Mouse (Mus musculus): Measurements from ENCODE around the gene Elk3. TPM values are rescaled to one million over a fixed set of nuclear protein-coding genes. Genes with fewer than 3 reads are reported as not detected.

Gene Elk3
- total RNA-seq, 2 experiments from 2014 or later: 41.9 to 46.7 TPM

DNA sequence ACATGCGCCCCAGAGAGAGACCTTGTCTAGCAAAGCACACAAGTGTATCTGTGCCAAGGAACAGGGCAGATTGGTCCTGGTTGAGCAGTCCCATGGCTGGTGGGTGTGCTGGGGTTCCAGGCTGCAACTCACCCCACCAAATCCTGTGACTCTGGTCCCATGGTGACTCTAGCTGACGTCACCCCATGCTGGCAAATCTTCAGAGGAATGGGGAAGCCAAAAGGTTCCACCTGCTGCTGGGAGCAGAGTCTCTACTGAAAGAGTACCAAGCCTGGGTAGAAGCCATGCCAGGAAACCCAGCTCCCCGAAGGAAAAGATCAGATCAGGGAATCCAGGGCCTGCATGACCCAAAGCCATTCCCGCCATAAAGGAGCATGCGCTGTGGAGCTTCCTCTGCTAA is 43.4 kb downstream of the Elk3 start:
- DNase-seq: no peak

DNA sequence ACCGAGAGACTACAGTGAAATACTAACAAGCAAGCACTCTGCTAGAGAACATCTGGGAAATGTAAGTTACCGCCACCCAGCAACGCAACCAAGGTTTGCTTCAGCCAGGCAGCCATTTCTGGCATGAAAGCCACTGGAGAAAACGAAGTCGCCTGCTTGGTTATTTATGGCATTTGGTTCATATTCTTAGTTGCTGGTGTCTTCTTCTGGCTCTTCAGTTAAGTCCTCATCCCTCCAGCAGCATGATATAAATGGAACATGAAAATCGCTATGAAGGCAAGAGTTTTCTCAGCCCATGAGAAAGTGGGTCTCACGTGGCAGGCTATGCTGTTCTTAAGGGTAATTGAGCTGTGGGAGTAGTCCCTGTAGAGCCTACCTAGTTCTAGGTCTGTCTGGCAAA is 44.4 kb downstream of the Elk3 start:
- DNase-seq: no peak

DNA sequence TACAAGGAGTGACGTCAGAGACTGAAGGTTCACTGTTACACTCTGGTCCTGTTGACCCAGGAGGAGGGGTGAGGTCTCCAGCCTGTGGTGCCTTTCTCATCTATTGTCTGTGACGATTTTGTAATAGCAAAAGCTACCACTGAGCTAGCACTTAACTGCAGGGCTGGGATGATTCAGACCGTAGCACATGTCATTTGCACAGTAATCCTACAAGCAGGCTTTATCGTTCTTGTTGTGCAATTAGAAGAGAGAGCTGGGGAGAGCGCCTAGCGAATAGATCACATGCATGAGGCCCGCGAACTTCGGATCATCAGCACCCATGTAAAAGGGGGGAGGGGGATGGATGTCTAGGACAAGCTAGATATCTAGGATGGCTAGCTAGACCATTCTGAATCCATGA is 45.1 kb downstream of the Elk3 start:
- DNase-seq: no peak

DNA sequence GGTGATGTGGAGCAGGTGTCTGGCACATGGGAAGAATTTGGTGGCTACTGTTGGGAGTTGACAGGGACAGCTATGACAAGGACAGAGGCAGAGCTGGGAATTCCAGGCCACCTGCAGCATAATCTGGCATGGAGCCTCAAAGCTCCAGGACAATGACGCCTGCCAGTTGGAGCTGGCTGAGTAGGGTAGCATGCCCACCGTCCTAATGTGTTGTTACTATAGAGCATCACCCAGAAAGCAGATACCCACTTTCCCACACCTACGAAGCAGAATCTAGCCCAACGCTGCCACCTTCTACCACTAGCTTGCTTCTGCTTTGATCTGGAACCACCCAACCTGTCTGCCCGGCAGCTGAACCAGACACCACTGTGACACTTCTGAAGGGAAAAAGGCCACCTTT is 46.9 kb downstream of the Elk3 start:
- no peak for DNase-seq

DNA sequence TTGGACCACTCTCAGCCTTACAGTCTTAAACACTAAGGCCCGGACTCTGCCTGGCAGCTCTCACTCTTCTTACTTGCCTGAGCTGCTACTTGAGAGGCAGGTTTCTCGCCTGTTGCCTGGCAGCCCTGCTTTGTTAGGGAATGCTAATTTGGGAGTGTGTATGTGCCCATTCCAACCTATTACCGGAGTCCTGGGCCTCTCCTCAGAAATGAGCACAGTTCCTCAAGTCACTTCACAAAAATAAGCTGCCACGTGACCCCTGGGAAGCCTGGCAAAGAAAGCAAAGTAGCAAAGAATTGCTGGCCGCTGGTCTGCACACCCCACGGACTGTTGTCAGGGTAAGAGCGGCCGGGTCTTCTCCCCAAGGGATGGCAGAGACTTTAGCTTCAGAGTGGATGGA is 47.5 kb downstream of the Elk3 start:
- no peak for DNase-seq

DNA sequence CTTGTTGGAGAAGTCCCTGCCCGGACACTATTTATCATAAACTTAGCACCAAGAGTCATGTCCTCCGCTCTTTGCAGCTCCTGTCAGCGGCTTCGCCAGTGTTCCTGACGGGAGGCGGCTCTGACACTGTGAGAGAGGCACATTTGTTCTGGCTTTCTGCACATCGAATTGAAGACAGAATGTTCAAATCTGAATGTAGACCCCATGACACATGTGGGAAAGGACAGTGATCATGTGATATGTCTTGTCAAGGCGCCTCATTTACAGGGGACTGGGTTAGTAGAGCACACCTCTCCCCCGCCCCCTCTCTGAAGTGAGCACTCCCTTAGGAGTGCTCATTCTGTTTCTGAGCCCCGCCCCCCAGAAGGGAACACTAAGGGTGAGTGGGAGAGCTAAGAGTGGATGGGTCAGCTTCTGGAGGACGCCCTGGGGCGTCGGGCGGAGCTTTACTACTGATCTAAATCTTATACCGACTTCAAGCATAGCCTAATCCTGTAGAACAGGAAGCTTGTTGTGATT is 48.9 kb downstream of the Elk3 start:
- DNase-seq: no peak

DNA sequence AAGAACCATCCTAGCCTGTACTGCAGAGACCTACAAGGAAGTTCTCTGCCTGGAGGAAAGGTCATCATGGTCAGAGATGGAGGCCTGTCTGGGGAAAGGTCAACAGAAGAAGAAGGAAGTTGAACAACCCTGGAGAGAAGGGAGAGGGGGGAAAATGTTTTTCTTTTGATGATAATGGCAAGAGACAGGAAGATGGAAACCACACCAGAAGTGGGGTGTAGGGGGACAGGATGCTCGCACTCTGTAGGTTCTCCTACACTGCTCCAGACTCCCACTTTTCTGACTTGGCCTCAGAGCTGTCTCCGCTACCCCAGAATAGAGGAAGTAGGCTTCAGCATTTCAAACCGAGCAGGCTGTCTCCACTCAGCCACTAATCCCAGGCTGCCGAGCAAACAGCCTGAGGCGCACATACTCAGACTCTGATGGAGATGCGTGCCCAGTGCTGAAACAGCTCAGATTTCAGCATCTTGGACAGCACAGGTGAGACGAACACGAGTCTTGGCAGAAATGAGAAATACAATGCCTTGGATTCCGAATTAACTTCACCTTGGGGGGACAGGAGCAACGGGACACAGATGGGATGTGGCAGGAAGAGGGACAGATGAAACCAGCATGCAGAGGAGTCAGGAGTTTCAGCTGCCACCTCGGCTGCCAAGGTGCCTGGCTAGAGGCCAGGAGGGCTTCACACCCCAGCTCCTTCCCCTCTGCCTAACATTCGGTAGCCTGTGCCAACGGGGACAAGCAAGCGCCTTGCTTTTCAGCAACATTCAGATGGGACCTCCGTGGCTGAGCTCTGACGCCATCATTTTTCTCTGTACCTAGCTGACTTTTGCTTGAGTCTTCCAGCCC is 49.6 kb downstream of the Elk3 start:
- peak; percentile 62 for DNase-seq

DNA sequence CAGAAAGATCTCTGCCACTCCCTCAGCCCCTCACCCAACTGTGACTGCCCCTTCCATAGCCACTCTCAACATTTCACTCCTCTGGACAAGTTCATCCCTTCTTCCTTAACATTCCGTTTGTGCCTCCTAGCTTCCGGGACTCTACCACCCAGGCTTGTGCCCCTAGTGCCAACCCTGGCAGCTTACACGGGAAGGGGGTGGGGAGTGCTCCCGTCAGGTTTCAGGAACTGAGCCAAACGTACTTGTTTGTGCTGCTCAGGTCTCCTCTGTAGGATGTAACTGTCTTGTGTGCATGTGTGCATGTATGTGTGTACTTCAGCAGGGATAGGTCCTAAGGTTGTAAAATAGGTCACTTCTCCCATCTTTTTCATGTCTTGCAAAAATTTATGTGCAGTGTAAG is 51.1 kb downstream of the Elk3 start:
- DNase-seq: no peak

DNA sequence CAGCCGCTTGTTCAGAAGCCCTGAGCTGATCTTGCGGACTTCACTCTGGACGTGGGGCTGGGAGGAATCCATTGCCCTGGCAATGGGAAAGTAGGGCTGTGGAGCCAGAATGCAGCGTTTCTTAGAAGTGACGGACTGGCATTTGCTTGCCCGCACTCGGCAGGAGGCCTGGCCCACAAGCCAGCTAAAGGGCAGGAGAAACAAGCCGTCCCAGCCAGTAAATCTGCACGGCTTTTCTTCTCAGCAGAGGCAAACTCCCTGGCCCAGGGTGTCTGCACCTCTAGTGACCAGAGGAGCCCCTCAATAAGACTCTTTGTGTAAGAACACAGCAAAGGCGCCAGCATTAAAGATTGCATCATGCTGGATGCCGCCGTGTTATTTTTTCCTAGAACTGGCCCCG is 55.6 kb downstream of the Elk3 start:
- peak; percentile 41 for DNase-seq

DNA sequence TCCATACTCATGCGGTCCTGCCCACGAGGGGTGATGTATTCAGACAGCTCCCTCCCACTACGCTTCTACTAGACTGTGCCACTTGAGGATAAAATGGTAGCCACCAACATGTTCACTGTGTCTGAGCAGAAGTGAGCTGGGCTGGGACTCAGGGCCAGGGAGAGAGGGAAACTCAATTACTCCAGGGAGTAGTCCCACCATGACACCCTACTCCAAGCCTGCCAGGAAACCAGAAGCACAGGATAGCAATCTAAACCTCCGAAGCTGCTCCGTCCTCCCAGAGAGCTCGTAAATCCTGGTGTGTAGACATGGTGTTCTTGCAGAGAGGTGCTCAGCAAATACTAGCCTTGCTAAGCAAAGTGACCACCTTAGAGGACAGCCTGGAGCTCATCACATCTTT is 57.8 kb downstream of the Elk3 start:
- no peak for DNase-seq

DNA sequence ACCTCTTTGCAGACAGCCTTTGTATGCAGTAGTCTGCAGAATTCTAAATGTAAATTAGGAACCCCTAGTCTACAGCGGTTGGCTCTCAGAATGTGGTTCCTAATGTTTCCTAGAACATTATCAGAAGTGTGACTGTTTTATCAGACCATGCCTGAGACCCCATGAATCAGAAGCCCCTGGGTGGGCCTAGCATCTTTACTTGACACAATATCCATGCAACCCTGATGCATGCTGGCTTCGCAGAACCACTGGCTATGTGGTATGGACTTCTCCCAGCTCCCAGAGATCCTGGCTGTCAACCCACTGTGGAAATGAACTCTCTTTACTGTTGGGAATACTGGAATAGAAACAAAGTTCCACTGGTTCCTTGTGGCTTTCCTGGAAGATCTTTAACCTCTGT is 58.3 kb downstream of the Elk3 start:
- DNase-seq: no peak

DNA sequence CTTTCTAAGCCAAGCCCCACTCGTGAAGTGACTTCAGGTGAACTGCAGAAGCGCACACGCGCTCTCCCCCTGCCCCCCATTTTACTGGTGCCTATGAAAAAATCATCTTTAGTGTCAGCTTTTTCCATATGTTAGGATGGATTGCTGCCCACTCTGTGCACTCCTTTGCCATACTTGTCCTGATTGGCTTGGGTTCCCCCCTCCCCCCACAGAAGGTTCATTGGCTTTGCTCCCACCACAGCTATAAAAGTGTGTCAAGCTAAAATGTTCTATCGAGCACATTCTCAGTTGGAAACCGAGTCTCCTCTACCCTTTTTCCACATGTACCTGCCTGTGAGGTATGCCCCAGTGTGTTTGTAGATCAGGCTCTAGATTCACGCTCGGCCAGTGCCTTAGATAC is 59.5 kb downstream of the Elk3 start:
- DNase-seq: no peak

DNA sequence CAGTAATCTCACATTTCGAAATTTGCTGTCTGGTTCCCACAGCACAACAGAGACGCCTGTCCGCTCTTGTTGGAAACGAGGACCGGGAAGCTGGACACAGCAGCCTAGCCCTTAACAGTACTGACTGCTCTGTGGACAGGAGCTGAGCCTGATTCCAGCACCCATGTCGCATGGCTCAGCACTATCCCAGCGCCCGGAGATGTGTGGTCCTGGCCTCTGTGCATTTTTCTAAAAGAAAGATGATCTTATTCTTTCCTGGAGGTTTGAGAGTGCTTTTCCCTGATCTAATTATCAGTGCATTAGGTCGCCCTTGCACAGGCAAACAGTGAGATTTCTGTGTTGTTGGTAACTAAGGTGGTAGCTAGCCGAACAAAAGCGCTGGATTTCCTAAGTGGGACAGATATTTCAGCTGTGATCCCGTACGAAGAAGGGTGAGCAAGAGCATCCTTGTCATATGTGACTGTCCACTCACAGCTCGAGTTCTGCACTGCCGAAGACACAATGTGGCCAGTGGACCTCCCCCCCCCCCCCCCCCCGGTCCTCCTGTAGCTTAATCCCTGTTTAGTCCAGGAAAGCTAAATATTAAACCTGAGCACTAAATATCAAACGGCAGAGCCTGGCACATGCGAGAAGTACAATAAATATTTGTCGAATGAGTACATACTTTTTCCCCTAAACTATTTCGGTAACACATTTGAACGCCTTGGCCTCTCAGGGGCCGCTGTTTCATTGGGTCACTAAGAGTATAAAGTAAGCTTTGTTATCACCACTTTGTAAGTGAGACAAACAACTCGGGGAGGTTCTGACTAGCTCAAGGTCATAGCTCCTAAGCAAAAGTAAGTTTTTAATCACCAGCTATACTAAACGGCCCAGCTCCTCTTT is 60.3 kb downstream of the Elk3 start:
- DNase-seq: no peak

DNA sequence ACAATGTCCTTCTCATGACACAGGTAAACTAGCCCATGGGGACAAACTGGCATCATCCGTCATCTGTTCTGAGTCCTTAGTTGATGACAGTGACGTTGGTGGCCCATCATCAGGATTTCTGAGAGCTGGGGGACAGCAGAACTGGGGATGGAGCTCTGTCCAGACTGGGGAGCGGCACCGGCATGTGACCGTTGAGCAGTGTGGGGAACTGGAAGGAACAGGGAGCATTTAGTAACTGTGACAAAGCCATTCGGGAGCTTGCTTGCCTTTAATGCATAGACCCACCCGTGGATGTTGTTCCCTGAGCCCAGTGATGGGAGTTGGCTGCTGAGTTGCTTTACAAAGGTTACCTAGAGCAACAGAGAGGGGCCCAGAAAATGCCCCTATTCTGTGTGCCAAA is 61.0 kb downstream of the Elk3 start:
- DNase-seq: no peak

DNA sequence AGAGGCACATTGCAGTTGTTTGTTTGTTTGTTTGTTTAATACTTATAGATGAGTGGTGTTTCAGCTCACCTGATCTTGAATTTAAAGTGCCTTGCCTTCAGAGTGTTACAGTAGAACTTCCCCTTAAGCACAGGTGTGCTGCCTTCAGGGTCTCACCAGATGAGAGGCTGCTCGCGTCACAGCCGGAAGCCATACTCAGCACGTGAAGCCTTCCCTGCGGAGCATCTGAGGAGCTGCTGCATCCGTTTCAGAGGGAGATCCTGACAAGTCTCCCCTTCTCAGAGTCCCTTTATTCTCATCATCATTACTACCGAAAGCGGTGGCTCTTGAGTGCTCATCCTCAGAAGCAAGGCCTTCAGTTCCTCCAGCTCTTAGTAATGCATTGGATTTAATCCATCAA is 62.5 kb downstream of the Elk3 start:
- no peak for DNase-seq

DNA sequence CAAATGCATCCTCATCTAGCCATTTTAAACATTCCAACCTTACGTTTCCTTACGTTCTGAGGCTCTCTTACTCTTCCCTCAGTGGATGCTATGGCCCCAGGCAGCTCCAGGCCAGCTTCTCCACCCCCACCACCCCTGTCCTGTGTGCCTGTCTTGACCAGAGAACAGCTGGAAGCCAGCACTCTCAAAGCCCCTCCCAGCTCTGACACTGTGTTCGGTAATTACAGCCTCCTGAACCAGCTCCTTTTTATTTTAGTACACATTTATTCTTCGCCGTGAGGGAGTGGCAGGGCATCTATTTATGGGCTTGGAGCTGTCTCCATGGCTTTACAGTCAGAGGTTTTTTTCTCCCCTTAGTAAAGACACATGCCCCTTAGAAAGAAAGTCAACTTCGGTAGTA is 63.0 kb downstream of the Elk3 start:
- DNase-seq: no peak

DNA sequence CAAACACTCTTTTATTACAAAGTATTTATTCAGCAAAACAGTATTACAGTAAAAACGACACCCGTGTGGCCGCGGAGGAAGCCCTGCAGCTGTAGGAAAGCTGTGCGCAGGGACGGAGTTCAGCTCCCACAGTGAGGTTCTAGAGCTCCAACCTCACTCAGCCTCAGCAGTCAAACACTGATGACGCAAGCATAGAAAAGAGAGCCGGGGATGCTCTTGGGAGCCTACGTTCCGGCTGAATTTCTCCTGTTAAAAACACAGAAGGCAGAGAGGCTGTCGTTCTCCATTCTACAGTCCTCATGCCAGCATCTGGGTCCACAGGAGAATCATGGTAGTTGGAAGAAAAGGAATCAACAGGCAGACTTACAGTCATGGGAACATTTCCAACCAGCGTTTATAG is 63.5 kb downstream of the Elk3 start:
- DNase-seq: no peak

DNA sequence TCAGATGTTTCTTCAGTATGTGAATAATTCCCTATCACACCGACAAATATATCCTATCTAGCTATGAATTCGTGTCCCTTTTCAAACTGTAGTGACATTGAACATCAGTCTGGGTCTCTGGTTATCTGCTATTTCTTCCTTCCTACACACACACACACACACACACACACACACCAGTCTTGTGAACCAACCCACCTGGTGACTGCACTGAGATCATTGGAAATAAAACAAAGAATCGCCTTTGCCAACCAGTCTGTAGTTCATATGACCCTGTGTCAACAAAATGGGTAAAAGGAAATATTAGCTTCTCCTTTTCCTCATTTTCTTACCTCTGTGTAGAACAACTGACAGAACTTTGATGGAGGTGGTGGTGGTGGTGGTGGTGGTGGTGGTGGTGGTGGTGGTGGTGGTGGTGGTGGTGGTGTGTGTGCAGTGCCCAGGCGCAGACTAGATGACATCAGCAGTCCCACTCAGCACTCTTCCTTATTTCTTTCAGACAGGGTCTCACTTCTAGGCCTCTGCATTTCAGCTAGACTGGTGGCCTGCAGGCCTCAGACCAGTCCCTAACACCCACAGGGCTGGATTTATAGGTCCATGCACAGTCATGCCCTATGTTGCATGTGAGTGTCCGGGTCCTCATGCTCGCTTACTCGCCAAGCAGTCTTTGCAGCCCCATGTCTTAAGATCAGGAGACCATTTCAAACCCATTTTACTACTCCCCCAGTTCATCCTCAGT is 64.6 kb downstream of the Elk3 start:
- no peak for DNase-seq

DNA sequence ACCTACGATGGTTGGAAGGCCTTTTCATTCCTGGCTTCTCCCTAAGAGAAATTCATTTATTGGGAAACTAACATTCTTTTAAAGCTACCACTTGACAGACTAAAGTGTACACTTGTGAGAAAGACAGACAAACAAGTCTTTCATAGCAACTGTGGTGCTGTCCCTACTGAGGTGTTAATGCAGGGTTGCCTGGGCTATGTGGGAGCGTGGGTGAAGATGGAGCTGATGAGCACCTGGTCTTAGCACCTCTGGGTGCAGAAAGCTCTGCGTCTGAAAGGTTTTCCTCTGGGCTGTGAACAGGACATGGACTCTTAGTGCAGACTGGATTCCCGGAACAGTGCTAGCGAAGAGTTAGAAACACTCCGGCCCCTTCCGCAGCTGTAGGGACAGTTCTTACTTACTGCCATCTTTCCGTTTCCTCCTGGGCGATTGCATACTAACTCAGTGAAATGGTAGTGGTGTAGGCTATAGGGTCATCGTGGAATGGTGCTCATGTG is 66.7 kb downstream of the Elk3 start:
- no peak for DNase-seq

DNA sequence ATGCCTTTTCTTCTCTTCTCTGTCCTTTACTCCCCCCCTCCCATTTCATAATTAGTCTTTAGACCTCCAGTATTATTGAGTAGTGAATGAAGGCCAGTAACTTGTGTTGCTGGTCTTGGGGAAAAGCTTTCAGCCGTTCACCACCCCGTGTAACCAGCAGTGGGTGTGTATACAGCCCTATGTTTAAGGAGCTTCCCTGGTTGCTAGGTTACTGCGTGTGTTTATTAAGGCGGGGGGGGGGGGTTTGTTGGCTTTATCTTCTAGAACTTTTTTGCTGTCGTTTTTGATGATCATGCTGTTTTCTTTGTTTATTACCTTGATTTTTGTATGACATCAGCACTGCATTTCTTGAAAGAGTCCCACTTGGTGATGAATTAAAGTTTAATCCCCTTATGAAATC is 68.1 kb downstream of the Elk3 start:
- DNase-seq: no peak

DNA sequence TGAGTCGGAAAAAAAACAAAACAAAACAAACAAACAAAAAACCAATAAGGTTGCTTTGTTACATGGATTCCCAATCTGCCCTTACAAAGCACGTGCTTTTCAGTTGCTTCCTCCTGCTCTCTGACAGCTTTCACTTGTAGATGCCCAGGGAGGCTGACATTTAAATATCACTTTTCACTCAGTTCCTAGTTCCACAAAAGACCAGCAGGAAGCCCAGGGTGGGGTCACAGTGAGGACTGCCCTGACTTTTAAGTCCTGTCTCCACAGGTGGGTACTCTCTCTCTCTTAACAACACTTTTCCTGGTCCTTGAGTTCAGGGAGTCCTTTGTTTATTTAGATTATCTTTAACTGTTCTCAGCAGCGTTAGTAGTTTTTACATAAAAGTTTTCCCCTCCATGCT is 68.7 kb downstream of the Elk3 start:
- DNase-seq: no peak

DNA sequence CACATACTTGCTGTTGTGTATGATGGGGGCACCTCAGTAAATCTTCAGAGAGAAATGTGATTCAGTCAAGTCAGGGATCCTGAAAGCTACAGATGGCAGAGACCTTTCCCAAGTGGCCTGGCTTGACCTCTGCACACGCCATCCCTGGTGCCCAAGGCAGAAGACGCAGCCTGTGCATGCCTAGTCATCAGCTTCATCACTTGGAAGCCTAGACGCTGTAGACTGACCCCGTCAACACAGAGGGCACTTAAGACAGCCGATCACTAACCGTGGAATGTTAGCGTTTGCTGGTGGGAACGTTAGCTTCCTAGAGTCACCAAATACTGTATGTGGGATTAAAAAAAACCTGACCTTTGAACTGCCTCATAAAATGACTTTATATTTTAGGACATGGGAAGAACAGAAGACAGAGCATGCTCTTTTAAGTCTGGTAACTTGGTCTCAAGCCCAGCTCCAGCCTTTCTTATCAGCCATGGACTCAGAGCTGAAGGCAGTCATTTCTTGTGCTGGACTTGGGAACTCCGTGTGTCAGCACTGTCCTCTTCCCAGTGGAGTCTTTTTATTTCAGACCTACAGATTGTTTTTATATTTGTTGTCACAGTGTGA is 71.6 kb downstream of the Elk3 start:
- DNase-seq: no peak
